Mouse (Mus musculus): ENCODE measurements around the gene Ttyh1. TPM values are rescaled to one million over a fixed set of nuclear protein-coding genes. Genes with fewer than 3 reads are reported as not detected.

Gene Ttyh1
- total and polyA plus RNA-seq, 3 experiments = 0.15 to 0.26 TPM; not detected in 1

GRCm38 (mm10) chr7:4124315-4124759, 5.1 kb downstream of the Ttyh1 start:
- no peaks in the 10 kb centered on the region for H3K36me3 ChIP-seq (ENCODE audit: control insufficient read depth in 1 of 2, insufficient read depth in 2 of 2, low read length in 2 of 2)
- H3K9me3 ChIP-seq (replicated peaks; ENCODE audit: insufficient read depth, low read length) = no peaks in the 10 kb centered on the region
- peaks cover 0 to 1% of the 10 kb centered on the region in 2 experiments; a peak in 1 of 4 replicates for H3K27me3 ChIP-seq (ENCODE audit: control insufficient read depth in 1 of 2, insufficient read depth in 2 of 2, low read length in 2 of 2)
- TF ChIP-seq CTCF (IDR thresholded peaks at IDR 0.05 in 2 of 3, conservative IDR thresholded peaks at IDR 0.05 in 1 of 3; ENCODE audit: control insufficient read depth in 1 of 3, insufficient read depth in 1 of 3, low read depth in 2 of 3, low read length in 3 of 3, poor library complexity in 1 of 3, severe bottlenecking in 1 of 3) (peak in 1 of 3 experiments; percentile 2; a peak in 1 of 6 replicates), SIN3A (IDR thresholded peaks at IDR 0.05; ENCODE audit: low read length) (no peak), GATA1 (IDR thresholded peaks at IDR 0.05; ENCODE audit: low read depth, low read length) (peak; percentile 61; the same call in 1 of the 2 replicates)
- peak; percentile 42 for DNase-seq (ENCODE audit: low read depth, low spot score)
- H3K4me3 ChIP-seq (ENCODE audit: control insufficient read depth in 1 of 2, insufficient read depth in 1 of 2, low read depth in 2 of 2, low read length in 2 of 2) = no peak overlapping the region
- no peak overlapping the region for H3K27ac ChIP-seq (ENCODE audit: control insufficient read depth, low read depth, low read length)
- H3K4me1 ChIP-seq (ENCODE audit: control insufficient read depth in 1 of 2, insufficient read depth in 2 of 2, low read length in 2 of 2) = peaks cover 0 to 6% of the 10 kb centered on the region in 2 experiments; a peak in 1 of 4 replicates
- H3K9ac ChIP-seq (ENCODE audit: control insufficient read depth, low read depth, low read length, poor library complexity, severe bottlenecking) = no peak overlapping the region
- no peaks in the 10 kb centered on the region for H3K79me2 ChIP-seq (ENCODE audit: control insufficient read depth, insufficient read depth, low read length, poor library complexity)

GRCm38 (mm10) chr7:4124856-4125255, 5.6 kb downstream of the Ttyh1 start:
- peaks cover 0 to 1% of the 10 kb centered on the region in 2 experiments; a peak in 1 of 4 replicates for H3K27me3 ChIP-seq (ENCODE audit: control insufficient read depth in 1 of 2, insufficient read depth in 2 of 2, low read length in 2 of 2)
- no peak overlapping the region for H3K27ac ChIP-seq (ENCODE audit: control insufficient read depth, low read depth, low read length)
- no peak overlapping the region for H3K4me3 ChIP-seq (ENCODE audit: control insufficient read depth in 1 of 2, insufficient read depth in 1 of 2, low read depth in 2 of 2, low read length in 2 of 2)
- TF ChIP-seq EP300 (IDR thresholded peaks at IDR 0.05; ENCODE audit: low read depth in 1 of 2, low read length in 2 of 2) = no peak
- no peak for TF ChIP-seq GABPA (IDR thresholded peaks at IDR 0.05; ENCODE audit: low read depth, low read length)
- no peak for TF ChIP-seq GATA1 (IDR thresholded peaks at IDR 0.05; ENCODE audit: low read depth, low read length)
- TF ChIP-seq ETS1 (IDR thresholded peaks at IDR 0.05; ENCODE audit: low read depth, low read length) = no peak
- no peak for TF ChIP-seq MAFK (IDR thresholded peaks at IDR 0.05; ENCODE audit: borderline replicate concordance, low read depth, low read length)
- no peak for TF ChIP-seq UBTF (IDR thresholded peaks at IDR 0.05; ENCODE audit: borderline replicate concordance, insufficient read depth, low read depth, low read length)
- TF ChIP-seq MXI1 (IDR thresholded peaks at IDR 0.05; ENCODE audit: low read depth, low read length) = no peak
- TF ChIP-seq ZKSCAN1 (IDR thresholded peaks at IDR 0.05; ENCODE audit: low read depth, low read length) = no peak
- no peak for TF ChIP-seq TBP (IDR thresholded peaks at IDR 0.05; ENCODE audit: low read depth, low read length)
- TF ChIP-seq NRF1 (IDR thresholded peaks at IDR 0.05; ENCODE audit: insufficient read depth, low read depth, low read length, poor library complexity, severe bottlenecking) = no peak
- TF ChIP-seq USF1 (IDR thresholded peaks at IDR 0.05; ENCODE audit: low read depth, low read length) = no peak
- TF ChIP-seq USF2 (IDR thresholded peaks at IDR 0.05; ENCODE audit: borderline replicate concordance in 1 of 2, insufficient read depth in 1 of 2, low read depth in 1 of 2, low read length in 2 of 2) = no peak
- no peak for TF ChIP-seq MAZ (IDR thresholded peaks at IDR 0.05; ENCODE audit: low read depth, low read length)
- no peak for TF ChIP-seq MYC (IDR thresholded peaks at IDR 0.05; ENCODE audit: low read depth, low read length)
- no peak for DNase-seq (ENCODE audit: low read depth, low spot score)
- no peaks in the 10 kb centered on the region for H3K9me3 ChIP-seq (replicated peaks; ENCODE audit: insufficient read depth, low read length)
- H3K79me2 ChIP-seq (ENCODE audit: control insufficient read depth, insufficient read depth, low read length, poor library complexity) = no peaks in the 10 kb centered on the region
- H3K9ac ChIP-seq (ENCODE audit: control insufficient read depth, low read depth, low read length, poor library complexity, severe bottlenecking) = no peak overlapping the region
- H3K4me1 ChIP-seq (ENCODE audit: control insufficient read depth in 1 of 2, insufficient read depth in 2 of 2, low read length in 2 of 2) = peaks cover 0 to 6% of the 10 kb centered on the region in 2 experiments; a peak in 1 of 4 replicates
- no peaks in the 10 kb centered on the region for H3K36me3 ChIP-seq (ENCODE audit: control insufficient read depth in 1 of 2, insufficient read depth in 2 of 2, low read length in 2 of 2)

All from MEL (cell line).